Mouse (Mus musculus): Measurements from ENCODE around the gene Epb41l5. TPM values are rescaled to one million over a fixed set of nuclear protein-coding genes. Genes with fewer than 3 reads are reported as not detected.

Gene Epb41l5
- polyA plus RNA-seq, 1 experiment, result not detected

DNA sequence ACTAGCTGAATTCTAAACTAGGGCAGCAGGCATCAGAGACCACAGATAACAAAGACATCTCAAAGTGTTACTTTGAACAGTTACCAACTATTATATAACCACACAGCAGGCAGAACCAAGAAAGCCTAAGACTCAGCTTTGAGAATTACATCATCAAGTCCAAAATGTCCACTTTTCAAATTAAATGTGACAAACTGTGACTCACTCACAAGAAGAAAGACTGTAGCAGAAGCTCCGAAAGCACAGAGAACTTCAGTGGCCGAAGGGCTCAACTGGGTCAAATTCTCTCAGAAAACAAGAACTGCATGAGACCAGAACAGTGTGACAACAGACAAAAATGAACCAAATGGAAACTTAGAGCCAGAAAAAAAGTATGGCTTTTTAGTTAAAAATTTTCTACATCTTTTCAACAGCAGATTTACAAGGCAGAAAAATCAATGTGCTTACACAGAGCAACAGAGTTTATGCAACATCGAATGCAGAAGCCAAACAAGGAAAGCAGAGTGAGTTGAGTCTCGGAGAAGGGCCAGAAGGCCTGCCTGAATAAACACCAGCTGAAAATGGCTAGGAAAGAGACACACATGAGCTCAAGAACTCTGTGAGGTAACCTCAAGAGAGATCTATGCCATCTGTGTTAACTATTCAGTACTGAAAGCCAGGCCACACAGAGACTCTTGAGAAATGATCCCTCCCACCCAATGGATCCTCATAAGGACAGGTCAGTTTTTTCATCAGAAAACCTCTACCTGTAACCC, 91.0 kb downstream of the Epb41l5 start:
- Histone ChIP-seq H3K4me3 (ENCODE audit: insufficient read depth, low read depth, low read length) (no peak overlapping the region), H3K4me1 (ENCODE audit: control insufficient read depth, insufficient read depth, low read length) (no peaks in the 10 kb centered on the region; the same call in 1 of the 2 replicates), H3K27ac (ENCODE audit: insufficient read depth, low read depth, low read length) (0 out of 2 replicates have a peak overlapping the region, but pooled peaks have one; percentile 17)
- WGBS, result 68% methylated on average over 4 of the region's 4 CpGs
- no peak for TF ChIP-seq CTCF (IDR thresholded peaks at IDR 0.05; ENCODE audit: insufficient read depth, low read depth, low read length)
- TF ChIP-seq POLR2A (IDR thresholded peaks at IDR 0.05; ENCODE audit: insufficient read depth, low read depth, low read length), result no peak

DNA sequence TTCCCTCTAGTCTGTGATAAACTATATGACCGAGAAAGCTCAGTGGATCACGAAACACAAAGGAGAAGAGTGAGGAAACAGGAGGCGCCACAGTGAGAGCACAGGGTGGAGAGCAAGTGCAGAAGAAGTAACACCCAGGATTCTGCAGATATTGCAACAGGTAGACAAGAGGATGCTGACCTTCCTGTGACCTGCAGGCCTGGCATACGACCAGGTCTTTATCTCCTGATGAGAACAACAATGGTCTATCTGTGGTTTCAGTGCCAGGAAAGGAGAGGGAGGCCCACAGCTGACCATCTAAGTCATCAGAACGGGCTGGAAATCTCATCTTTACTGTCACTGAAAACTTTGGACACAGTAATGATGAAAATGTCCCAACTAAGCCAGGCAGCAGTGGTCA, 93.1 kb downstream of the Epb41l5 start:
- Histone ChIP-seq H3K4me3 (ENCODE audit: insufficient read depth, low read depth, low read length) (no peak overlapping the region), H3K4me1 (ENCODE audit: control insufficient read depth, insufficient read depth, low read length) (no peaks in the 10 kb centered on the region; the same call in 1 of the 2 replicates), H3K27ac (ENCODE audit: insufficient read depth, low read depth, low read length) (no peak overlapping the region)
- WGBS, result 87% methylated on average over 5 of the region's 5 CpGs
- TF ChIP-seq POLR2A (IDR thresholded peaks at IDR 0.05; ENCODE audit: insufficient read depth, low read depth, low read length), result no peak
- TF ChIP-seq CTCF (IDR thresholded peaks at IDR 0.05; ENCODE audit: insufficient read depth, low read depth, low read length), result no peak

- no peaks in the 10 kb centered on the region for H3K4me1 ChIP-seq (ENCODE audit: control insufficient read depth, insufficient read depth, low read length)
- TF ChIP-seq POLR2A (IDR thresholded peaks at IDR 0.05; ENCODE audit: insufficient read depth, low read depth, low read length), result no peak
- TF ChIP-seq CTCF (IDR thresholded peaks at IDR 0.05; ENCODE audit: insufficient read depth, low read depth, low read length), result no peak
- WGBS, result 100% methylated on average over 1 of the region's 1 CpGs
- no peak overlapping the region for H3K27ac ChIP-seq (ENCODE audit: insufficient read depth, low read depth, low read length)
- H3K4me3 ChIP-seq (ENCODE audit: insufficient read depth, low read depth, low read length), result no peak overlapping the region
Observed at GRCm38 (mm10) chr1:119551651-119552050, 97.1 kb downstream of the Epb41l5 start.

GRCm38 (mm10) chr1:119550064-119550463, 98.7 kb downstream of the Epb41l5 start:
- no peak overlapping the region for H3K27ac ChIP-seq (ENCODE audit: insufficient read depth, low read depth, low read length)
- no peak overlapping the region for H3K4me3 ChIP-seq (ENCODE audit: insufficient read depth, low read depth, low read length)
- TF ChIP-seq CTCF (IDR thresholded peaks at IDR 0.05; ENCODE audit: insufficient read depth, low read depth, low read length), result no peak
- TF ChIP-seq POLR2A (IDR thresholded peaks at IDR 0.05; ENCODE audit: insufficient read depth, low read depth, low read length), result no peak
- WGBS, result 96% methylated on average over 2 of the region's 2 CpGs
- H3K4me1 ChIP-seq (ENCODE audit: control insufficient read depth, insufficient read depth, low read length), result no peaks in the 10 kb centered on the region

DNA sequence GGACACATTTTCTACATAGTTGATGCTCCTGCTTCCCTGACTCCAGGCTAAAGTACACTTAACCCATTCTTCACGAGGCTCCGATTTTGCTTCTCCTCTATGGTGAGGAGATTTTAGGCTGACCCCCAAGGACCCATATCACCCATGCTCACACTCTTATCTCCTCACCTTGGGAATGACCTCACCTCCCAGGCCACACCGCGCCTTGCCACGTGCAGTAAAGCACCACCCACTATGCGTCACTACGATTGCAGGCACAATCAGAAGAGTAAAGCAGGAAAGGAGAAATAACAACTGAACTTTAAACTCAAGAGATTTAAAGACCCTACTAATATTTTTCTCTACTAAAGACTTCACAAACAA, 99.5 kb downstream of the Epb41l5 start:
- 94% methylated on average over 7 of the region's 7 CpGs for WGBS
- TF ChIP-seq POLR2A (IDR thresholded peaks at IDR 0.05; ENCODE audit: insufficient read depth, low read depth, low read length) (no peak), CTCF (IDR thresholded peaks at IDR 0.05; ENCODE audit: insufficient read depth, low read depth, low read length) (no peak)
- Histone ChIP-seq H3K27ac (ENCODE audit: insufficient read depth, low read depth, low read length) (no peak overlapping the region), H3K4me3 (ENCODE audit: insufficient read depth, low read depth, low read length) (no peak overlapping the region), H3K4me1 (ENCODE audit: control insufficient read depth, insufficient read depth, low read length) (no peaks in the 10 kb centered on the region)

DNA sequence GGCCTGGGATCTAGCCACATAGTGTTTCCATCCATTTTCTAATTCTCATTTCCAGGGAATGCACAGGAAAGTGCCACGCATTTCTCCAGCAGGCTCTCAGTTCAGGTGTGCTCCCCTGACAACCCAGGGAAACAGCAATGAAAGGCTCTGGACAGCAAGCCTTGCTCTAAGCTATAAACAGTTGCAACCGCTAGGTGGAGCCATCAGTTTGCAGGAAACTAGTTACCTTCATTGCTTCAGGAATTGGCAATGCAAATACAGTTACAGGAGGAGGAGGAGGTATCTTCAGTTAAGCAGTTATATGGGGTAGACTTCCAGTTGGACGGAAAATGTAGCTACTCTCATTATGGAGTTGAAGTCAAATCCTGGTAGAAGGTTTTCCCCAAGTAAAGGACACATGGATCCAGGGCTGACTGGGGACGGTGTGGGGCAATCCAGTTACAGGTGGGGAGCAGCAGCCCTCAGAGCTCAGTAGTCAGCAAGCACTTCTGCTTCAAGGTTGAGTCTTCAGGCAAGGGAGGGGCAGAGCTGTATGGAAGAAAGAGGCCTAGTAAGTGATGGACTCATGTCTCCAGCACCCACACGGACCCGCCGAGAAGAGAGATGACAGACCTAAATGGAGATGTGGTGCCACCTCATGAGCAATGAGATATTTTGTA, 100.0 kb downstream of the Epb41l5 start:
- 61% methylated on average over 7 of the region's 7 CpGs for WGBS
- no peak for TF ChIP-seq CTCF (IDR thresholded peaks at IDR 0.05; ENCODE audit: insufficient read depth, low read depth, low read length)
- no peak overlapping the region for H3K4me3 ChIP-seq (ENCODE audit: insufficient read depth, low read depth, low read length)
- H3K4me1 ChIP-seq (ENCODE audit: control insufficient read depth, insufficient read depth, low read length), result no peaks in the 10 kb centered on the region
- H3K27ac ChIP-seq (ENCODE audit: insufficient read depth, low read depth, low read length), result no peak overlapping the region

DNA sequence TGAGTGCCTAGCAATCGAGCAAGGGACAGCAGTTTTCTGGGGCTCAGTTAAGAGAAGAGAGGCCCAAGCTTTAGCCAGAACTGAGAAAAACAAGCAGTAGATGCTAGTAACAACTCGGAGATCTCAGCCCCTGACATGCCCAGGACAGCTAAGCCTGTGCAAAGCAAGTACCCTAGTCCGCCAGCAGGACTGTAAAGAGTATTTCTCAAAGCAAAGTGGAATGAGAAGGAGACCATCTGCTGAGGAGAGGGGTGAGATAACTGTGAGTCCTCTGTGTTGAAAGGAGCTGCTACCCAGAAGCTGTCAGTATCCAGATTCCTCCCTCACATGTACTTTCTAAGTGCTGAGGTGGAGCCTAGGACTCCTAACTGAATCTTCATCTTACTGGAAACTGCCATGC, 102.3 kb downstream of the Epb41l5 start:
- WGBS, result 90% methylated on average over 3 of the region's 3 CpGs

DNA sequence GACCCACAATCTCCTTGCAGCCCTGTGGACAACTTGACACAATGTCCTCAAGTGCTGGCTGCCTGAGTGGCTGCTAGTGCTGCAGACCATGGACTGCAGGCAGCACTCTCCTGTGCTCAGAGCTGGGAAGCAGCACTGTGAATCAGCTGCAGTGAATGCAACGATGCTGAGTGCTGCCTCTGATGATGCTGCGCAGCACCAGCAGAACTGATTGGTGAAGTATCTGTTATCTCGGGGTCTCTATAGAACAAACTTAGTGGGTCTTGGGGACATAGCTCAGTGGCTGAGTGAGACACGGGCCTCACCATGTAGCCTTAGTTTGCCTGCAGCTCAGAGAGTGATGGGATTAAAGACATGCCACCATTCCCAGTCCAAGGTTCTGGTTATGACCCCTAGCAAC, 103.1 kb downstream of the Epb41l5 start:
- H3K27ac ChIP-seq (ENCODE audit: insufficient read depth, low read depth, low read length), result no peak overlapping the region
- no peak overlapping the region for H3K4me3 ChIP-seq (ENCODE audit: insufficient read depth, low read depth, low read length)
- 91% methylated on average over 4 of the region's 4 CpGs for WGBS
- no peak for TF ChIP-seq POLR2A (IDR thresholded peaks at IDR 0.05; ENCODE audit: insufficient read depth, low read depth, low read length)
- H3K4me1 ChIP-seq (ENCODE audit: control insufficient read depth, insufficient read depth, low read length), result no peaks in the 10 kb centered on the region

More for the DNA sequence above, 102.3 kb downstream of the Epb41l5 start:
- TF ChIP-seq POLR2A (IDR thresholded peaks at IDR 0.05; ENCODE audit: insufficient read depth, low read depth, low read length) (no peak), CTCF (IDR thresholded peaks at IDR 0.05; ENCODE audit: insufficient read depth, low read depth, low read length) (no peak)
- H3K4me3 ChIP-seq (ENCODE audit: insufficient read depth, low read depth, low read length), result no peak overlapping the region
- H3K4me1 ChIP-seq (ENCODE audit: control insufficient read depth, insufficient read depth, low read length), result no peaks in the 10 kb centered on the region
- H3K27ac ChIP-seq (ENCODE audit: insufficient read depth, low read depth, low read length), result no peak overlapping the region

GRCm38 (mm10) chr1:119545164-119545563, 103.6 kb downstream of the Epb41l5 start:
- 77% methylated on average over 2 of the region's 2 CpGs for WGBS
- TF ChIP-seq CTCF (IDR thresholded peaks at IDR 0.05; ENCODE audit: insufficient read depth, low read depth, low read length), result no peak
- no peak for TF ChIP-seq POLR2A (IDR thresholded peaks at IDR 0.05; ENCODE audit: insufficient read depth, low read depth, low read length)
- Histone ChIP-seq H3K27ac (ENCODE audit: insufficient read depth, low read depth, low read length) (no peak overlapping the region), H3K4me1 (ENCODE audit: control insufficient read depth, insufficient read depth, low read length) (no peaks in the 10 kb centered on the region), H3K4me3 (ENCODE audit: insufficient read depth, low read depth, low read length) (no peak overlapping the region)

Measured in olfactory bulb, adult 2 months (tissue).